Mouse (Mus musculus) midbrain, postnatal 0 days (tissue): ENCODE data around the gene Pom121. TPM values are rescaled to one million over a fixed set of nuclear protein-coding genes. Genes with fewer than 3 reads are reported as not detected.
"Not testable (repeated sequence)": the region's sequence is repeated elsewhere in the genome, so short reads cannot be mapped to it uniquely, and the experiment has no call there.

Experiments used
- ATAC-seq: fragments of 200-750 bp; cut with Nextera tagmentation; 2 replicates; pipeline ENCODE4 v1.8.0; 2017; ENCODE audit warnings: moderate number of reproducible peaks, mild to moderate bottlenecking, moderate TSS enrichment, moderate library complexity; ENCODE audit not compliant: low FRiP score
- DNase-seq: peaks from one replicate; pipeline ENCODE4 v3.0.0-alpha.2; 2015; ENCODE audit warnings: low spot score
- H3K27ac ChIP-seq: fragments of 300-500 bp; sonication (generic); 2 replicates; pipeline ENCODE4 v1.5.1; 2014; ENCODE audit warnings: low read depth, mild to moderate bottlenecking, low read length, mixed read lengths
- H3K27me3 ChIP-seq: fragments of 300-500 bp; sonication (generic); 2 replicates; pipeline ENCODE4 v1.6.1; 2014; ENCODE audit warnings: low read length, control low read depth, mixed read lengths; ENCODE audit not compliant: insufficient read depth
- H3K36me3 ChIP-seq: fragments of 300-500 bp; sonication (generic); 2 replicates; pipeline ENCODE4 v1.6.1; 2014; ENCODE audit warnings: low read length, control low read depth, mixed read lengths; ENCODE audit not compliant: insufficient read depth
- H3K4me1 ChIP-seq: fragments of 300-500 bp; sonication (generic); 2 replicates; pipeline ENCODE4 v1.6.1; 2014; ENCODE audit warnings: mild to moderate bottlenecking, control low read depth, antibody characterized with exemption, low read length, mixed read lengths; ENCODE audit not compliant: insufficient read depth
- H3K4me2 ChIP-seq: fragments of 300-500 bp; sonication (generic); 2 replicates; pipeline ENCODE4 v1.6.1; 2014; ENCODE audit warnings: low read depth, mild to moderate bottlenecking, low read length, mixed read lengths; ENCODE audit not compliant: poor library complexity, severe bottlenecking
- H3K4me3 ChIP-seq: fragments of 300-500 bp; sonication (generic); 2 replicates; pipeline ENCODE4 v1.5.1; 2014; ENCODE audit warnings: low read depth, mild to moderate bottlenecking, low read length, moderate library complexity
- H3K9ac ChIP-seq: fragments of 300-500 bp; sonication (generic); replicated peaks from 2 replicates; pipeline ENCODE4 v1.6.1; 2014; ENCODE audit warnings: mild to moderate bottlenecking, low read length, moderate library complexity, mixed read lengths; ENCODE audit not compliant: poor library complexity, severe bottlenecking
- H3K9me3 ChIP-seq: fragments of 300-500 bp; sonication (generic); 2 replicates; pipeline ENCODE4 v1.6.1; 2016; ENCODE audit warnings: low read length, control low read depth
- CTCF ChIP-seq: IDR thresholded peaks from 2 replicates; pipeline ENCODE4 v1.5.1; 2016; ENCODE audit warnings: antibody characterized with exemption, mild to moderate bottlenecking
- WGBS: fragments of 180-500 bp; shearing (Covaris S2); extraction: QIAGEN DNeasy Blood & Tissue Kit; methylation state at CpG from one replicate; pipeline ENCODE4 v1.1.7; 2014; 5-methylcytosine and 5-hydroxymethylcytosine counted together
- polyA plus RNA-seq: library from polyadenylated mRNA; unstranded; fragments of >200 nt; fragmentation: Nextera tagmentation; extraction: Ambion mirVana; gene quantifications from 2 replicates; pipeline ENCODE4 v1.2.1, GENCODE M21; 2015
- total RNA-seq: library from RNA; depleted of rRNA; stranded (reverse); fragments of >200 nt; gene quantifications from 2 replicates; pipeline ENCODE4 v1.2.3, GENCODE M21; 2014

The Pom121 gene
- total and polyA plus RNA-seq, 2 experiments from 2014 or later = 8.5 to 12.8 TPM

DNA sequence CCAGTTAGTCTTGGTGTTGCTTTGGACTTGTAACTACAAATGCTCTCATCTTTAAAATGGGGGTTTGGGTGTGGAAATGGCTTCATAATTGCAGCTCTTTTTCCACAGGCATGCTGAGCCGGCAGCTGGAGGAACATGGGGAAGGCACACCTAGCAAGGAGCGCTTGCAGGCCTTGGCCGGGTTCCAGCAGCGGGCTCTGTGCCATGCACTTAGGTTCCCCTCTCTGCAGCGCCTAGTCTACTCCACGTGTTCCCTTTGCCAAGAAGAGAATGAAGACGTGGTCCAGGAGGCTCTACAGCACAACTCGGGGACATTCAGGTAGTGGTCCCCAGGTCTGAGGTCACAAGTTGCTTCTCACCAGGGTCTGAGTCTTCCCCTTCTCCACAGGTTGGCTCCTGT lies 19.2 kb downstream of the Pom121 start:
- Histone ChIP-seq H3K4me1 (no peaks in the 10 kb centered on the region), H3K4me2 (no peak overlapping the region), H3K9me3 (no peaks in the 10 kb centered on the region), H3K4me3 (no peak overlapping the region), H3K36me3 (peaks cover 70% of the 10 kb centered on the region), H3K27ac (no peak overlapping the region), H3K27me3 (no peaks in the 10 kb centered on the region), H3K9ac (no peak overlapping the region)
- WGBS = 71% methylated on average over 8 of the region's 8 CpGs
- ATAC-seq (no peak), DNase-seq (no peak)
- no peak for TF ChIP-seq CTCF

DNA sequence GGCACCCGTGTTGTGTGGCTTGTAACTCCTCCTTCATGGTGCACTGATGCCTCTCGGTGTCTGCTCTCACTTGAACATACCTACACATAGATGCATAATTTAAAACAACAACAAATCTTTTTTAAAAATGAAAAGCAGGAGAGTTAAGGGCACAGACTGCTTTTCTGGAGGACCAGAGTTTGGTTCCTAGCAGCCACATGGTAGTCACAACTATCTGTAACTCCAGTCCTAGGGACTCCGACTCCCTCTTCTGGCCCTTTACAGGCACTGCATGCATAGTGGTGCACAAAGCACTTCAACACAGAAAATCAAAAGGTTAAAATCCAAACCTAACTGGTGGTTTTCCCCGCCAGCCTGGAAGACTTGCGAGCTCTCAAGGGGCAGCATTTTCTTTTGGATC lies 20.7 kb downstream of the Pom121 start:
- H3K36me3 ChIP-seq = peaks cover 55% of the 10 kb centered on the region
- no peaks in the 10 kb centered on the region for H3K9me3 ChIP-seq
- WGBS = 95% methylated on average over 5 of the region's 5 CpGs
- H3K4me3 ChIP-seq = no peak overlapping the region
- H3K27me3 ChIP-seq = no peaks in the 10 kb centered on the region
- no peak overlapping the region for H3K4me2 ChIP-seq
- no peaks in the 10 kb centered on the region for H3K4me1 ChIP-seq
- ATAC-seq (no peak), DNase-seq (no peak)
- TF ChIP-seq CTCF = peak; percentile 42
- no peak overlapping the region for H3K9ac ChIP-seq
- no peak overlapping the region for H3K27ac ChIP-seq

DNA sequence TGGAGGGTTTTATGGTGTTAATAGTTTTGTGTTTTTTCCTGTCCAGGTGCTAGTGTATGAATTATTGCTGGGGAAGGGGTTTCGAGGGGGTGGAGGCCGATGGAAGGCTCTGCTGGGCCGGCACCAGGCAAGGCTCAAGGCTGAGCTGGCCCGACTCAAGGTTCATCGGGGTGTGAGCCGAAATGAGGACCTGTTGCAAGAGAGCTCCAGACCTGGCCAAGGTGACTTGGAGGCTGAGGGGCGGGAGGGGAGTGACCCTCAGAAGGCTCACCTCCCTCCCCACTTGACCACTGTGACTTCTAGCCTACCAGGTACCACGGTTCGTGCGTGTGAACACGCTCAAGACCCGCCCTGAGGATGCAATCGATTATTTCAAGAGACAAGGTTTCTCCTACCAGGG lies 23.2 kb downstream of the Pom121 start:
- Histone ChIP-seq H3K36me3 (peaks cover 38% of the 10 kb centered on the region), H3K4me1 (no peaks in the 10 kb centered on the region), H3K4me3 (no peak overlapping the region), H3K4me2 (no peak overlapping the region), H3K9ac (no peak overlapping the region), H3K27me3 (0 out of 2 replicates have a peak, but pooled peaks cover 3% of the 10 kb centered on the region), H3K27ac (no peak overlapping the region), H3K9me3 (no peaks in the 10 kb centered on the region)
- no peak for DNase-seq
- TF ChIP-seq CTCF = no peak
- ATAC-seq = no peak
- WGBS = 97% methylated on average over 13 of the region's 13 CpGs

DNA sequence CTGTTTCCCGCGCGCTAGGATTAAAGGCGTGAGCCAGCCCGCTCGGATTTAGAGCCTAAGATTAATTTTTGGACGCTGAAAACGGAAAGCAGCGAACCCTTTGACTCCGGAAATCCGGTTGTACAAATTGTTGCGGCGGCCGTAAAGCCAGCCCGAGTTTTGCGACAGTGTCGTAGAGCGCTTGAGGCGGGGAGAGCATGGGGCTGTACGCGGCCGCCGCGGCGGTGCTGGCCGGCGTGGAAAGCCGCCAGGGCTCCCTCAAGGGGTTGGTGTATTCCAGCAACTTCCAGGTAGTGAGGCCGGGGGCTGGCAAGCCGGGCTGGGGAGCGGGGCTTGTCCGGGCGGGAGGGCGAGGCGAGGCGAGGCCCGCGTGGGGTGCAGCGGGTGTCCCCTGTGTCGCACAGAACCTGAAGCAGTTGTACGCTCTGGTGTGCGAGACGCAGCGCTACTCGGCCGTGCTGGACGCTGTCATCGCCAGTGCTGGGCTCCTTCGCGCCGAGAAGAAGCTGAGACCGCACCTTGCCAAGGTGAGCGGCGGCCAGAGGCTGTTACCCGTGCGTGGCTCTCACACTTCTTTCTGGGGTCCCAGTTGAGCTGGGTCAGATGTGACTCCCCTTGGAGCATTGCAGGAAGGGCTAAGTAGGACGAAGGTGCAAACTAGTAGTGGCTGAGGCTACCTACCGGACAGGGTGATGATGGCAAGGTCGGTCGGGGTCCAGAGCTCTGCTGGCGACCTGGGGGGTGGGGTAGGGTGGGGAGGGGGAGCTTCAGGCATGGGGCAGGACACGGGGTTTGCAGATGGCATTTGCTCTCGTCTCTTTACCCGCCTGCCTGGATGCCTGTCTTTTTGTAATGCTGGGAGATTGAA lies 24.3 kb downstream of the Pom121 start, which contains the start of gene Nsun5:
Nsun5 (plus strand) TSS at position 167 of the 868 bp plus-strand sequence.
- peak within 1 kb of the TSS; percentile 85 for H3K9ac ChIP-seq
- peak; percentile 71 for ATAC-seq
- no peaks in the 10 kb centered on the region for H3K4me1 ChIP-seq
- 0 out of 2 replicates have a peak, but pooled peaks cover 3% of the 10 kb centered on the region for H3K27me3 ChIP-seq
- H3K4me2 ChIP-seq = peak within 1 kb of the TSS; percentile 97
- under 1% methylated on average over 64 of the region's 64 CpGs for WGBS
- H3K36me3 ChIP-seq = peaks cover 27% of the 10 kb centered on the region
- TF ChIP-seq CTCF = no peak
- peak; percentile 97 for DNase-seq
- H3K9me3 ChIP-seq = no peaks in the 10 kb centered on the region
- peak within 1 kb of the TSS; percentile 95 for H3K4me3 ChIP-seq
- H3K27ac ChIP-seq = peak within 1 kb of the TSS; percentile 71

DNA sequence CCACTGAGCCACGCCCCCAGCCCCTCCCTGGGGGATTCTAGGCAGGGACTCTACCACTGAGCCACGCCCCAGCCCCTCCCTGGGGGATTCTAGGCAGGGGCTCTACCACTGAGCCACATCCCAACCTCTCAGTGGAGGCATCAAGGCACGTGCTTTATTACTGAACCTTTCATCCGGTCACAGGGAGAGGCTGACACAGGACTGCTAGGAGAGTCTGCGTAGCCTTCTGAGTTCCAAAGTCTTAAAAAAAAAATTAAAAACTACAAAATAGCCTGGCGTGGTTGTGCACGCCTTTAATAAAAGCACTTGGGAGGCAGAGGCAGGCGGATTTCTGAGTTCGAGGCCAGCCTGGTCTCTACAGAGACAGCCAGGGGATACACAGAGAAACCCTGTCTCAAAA lies 25.1 kb downstream of the Pom121 start:
- ATAC-seq, DNase-seq, H3K4me1 ChIP-seq, H3K27me3 ChIP-seq, H3K9me3 ChIP-seq: not testable (repeated sequence)
- Histone ChIP-seq H3K4me2 (peak overlapping the region; percentile 97), H3K36me3 (peaks cover 19% of the 10 kb centered on the region), H3K9ac (peak overlapping the region; percentile 85), H3K4me3 (peak overlapping the region; percentile 95), H3K27ac (peak overlapping the region; percentile 71; the same call in 1 of the 2 replicates)
- 61% methylated on average over 9 of the region's 9 CpGs for WGBS

DNA sequence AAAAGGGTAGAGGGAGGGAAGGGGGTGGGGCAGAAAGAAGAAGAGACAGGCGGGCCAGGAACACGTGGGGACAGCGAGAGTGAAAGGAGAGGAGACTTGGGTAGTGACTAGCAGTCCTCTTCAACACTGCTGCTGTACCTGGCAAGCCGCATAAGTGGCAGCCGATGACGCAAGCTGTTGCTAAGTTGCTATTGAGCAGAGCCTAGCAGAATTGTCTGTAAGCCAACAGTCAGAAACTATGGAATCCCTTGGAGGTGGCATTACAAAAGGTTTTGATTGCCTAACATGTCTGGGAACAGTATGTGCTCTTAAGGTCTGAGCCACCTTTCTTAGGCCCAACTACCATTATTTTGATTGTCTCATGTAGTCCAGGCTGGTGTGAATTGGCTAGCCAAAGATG lies 26.0 kb downstream of the Pom121 start:
- H3K9me3 ChIP-seq = no peaks in the 10 kb centered on the region
- DNase-seq (no peak), ATAC-seq (no peak)
- H3K9ac ChIP-seq = no peak overlapping the region
- H3K27ac ChIP-seq = no peak overlapping the region
- H3K27me3 ChIP-seq = 0 out of 2 replicates have a peak, but pooled peaks cover 3% of the 10 kb centered on the region
- H3K4me3 ChIP-seq = no peak overlapping the region
- no peaks in the 10 kb centered on the region for H3K4me1 ChIP-seq
- H3K4me2 ChIP-seq = no peak overlapping the region
- WGBS = 73% methylated on average over 6 of the region's 6 CpGs
- H3K36me3 ChIP-seq = peaks cover 10% of the 10 kb centered on the region
- no peak for TF ChIP-seq CTCF
